Mouse (Mus musculus): Measurements from ENCODE around the gene Msh6.

DNA sequence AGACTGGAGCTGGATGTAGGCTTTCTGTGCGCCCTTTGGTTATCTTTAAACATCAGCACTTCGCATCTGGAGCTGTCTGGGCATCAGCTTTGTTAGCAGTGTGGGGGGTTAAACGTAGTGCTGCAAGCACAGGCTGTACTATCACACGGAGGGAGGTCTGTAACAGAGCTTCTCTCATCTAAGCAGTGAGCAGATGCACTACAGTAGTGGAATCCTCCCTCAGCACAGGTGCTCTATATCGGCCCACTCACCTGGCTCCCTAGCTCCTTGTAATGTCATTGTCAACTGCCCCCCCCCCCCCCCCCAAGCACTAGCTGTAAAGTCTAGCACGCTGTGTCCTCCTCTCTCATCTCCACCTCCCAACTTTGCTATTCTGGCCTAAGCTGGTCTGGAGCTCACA lies 12.6 kb downstream of the Msh6 start:
- TF ChIP-seq CTCF (IDR thresholded peaks at IDR 0.05; ENCODE audit: low read depth) (no peak), EP300 (IDR thresholded peaks at IDR 0.05; ENCODE audit: low read depth) (no peak)

All from liver, postnatal 0 days (tissue).